Comparison of ENCODE assay signal across 27 mouse cellular contexts in the genomic region with DNA sequence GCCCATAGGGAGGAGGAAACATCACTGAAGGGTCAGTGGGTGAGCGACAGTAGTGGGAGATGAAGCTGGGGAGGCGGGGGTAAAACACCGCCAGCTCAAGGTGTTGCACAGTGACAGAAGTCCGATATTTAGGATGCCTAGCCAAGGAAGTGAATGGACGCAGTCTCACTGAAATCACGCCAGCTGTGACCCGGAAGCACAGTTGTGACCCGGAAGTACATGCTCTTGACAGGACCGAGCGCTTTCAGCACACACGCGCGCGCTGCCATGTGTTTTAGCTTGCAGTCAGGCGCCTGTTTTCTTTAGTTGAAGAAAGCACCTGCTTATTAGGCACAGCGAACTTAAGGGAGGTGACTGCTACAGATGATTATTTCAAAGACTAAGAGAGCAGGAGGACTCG.
DNase-seq lines count a peak whose midpoint lies in the region; ATAC-seq and TF ChIP-seq lines count a peak whose summit lies in the region.
"Had no signal": no experiment of that assay in that cellular context is flagged by ENCODE, and none has a peak within 500 bp of the region (broad histone marks: within the 10 kb centered on the region; RNA-seq: fewer than 3 reads in every experiment).

No protein-coding gene starts in this region.

- peak overlapping the region; percentile 39; the same call in 1 of the 2 replicates for H3K27ac ChIP-seq in testis, adult 2 months (ENCODE audit: control insufficient read depth, insufficient read depth, low read depth, low read length)
- no peak overlapping the region for H3K27ac ChIP-seq in embryonic facial prominence, embryonic 10.5 days (replicated peaks)
- no peak overlapping the region for H3K27ac ChIP-seq in kidney, embryonic 15.5 days
- H3K27ac ChIP-seq: forebrain, embryonic 10.5 days; forebrain, embryonic 13.5 days; heart, embryonic 15.5 days; hindbrain, embryonic 10.5 days; hindbrain, embryonic 13.5 days; intestine, embryonic 15.5 days had no signal

- no peaks in the 10 kb centered on the region for H3K27me3 ChIP-seq in testis, adult 2 months (ENCODE audit: control insufficient read depth, insufficient read depth, low read length)
- H3K27me3 ChIP-seq in embryonic facial prominence, embryonic 10.5 days (replicated peaks; ENCODE audit: low read depth, poor library complexity, severe bottlenecking), result no peaks in the 10 kb centered on the region; the same call in 1 of the 2 replicates
- no peaks in the 10 kb centered on the region for H3K27me3 ChIP-seq in kidney, embryonic 15.5 days
- H3K27me3 ChIP-seq: CH12.LX; heart, embryonic 12.5 days; heart, embryonic 15.5 days; hindbrain, embryonic 13.5 days; intestine, embryonic 15.5 days had no signal

- ATAC-seq in kidney, embryonic 15.5 days (replicated peaks; ENCODE audit: low FRiP score), result no peak
- ATAC-seq: forebrain, embryonic 13.5 days; forebrain, postnatal 0 days; hindbrain, embryonic 16.5 days; intestine, embryonic 15.5 days had no signal

- no peaks in the 10 kb centered on the region for H3K9me3 ChIP-seq in embryonic facial prominence, embryonic 10.5 days
- no peaks in the 10 kb centered on the region for H3K9me3 ChIP-seq in kidney, embryonic 15.5 days (replicated peaks)
- H3K9me3 ChIP-seq: forebrain, embryonic 10.5 days; forebrain, embryonic 13.5 days; heart, embryonic 12.5 days; heart, embryonic 15.5 days; hindbrain, embryonic 10.5 days; hindbrain, embryonic 13.5 days; intestine, embryonic 15.5 days had no signal

- H3K4me2 ChIP-seq in kidney, embryonic 15.5 days, result no peak overlapping the region
- H3K4me2 ChIP-seq: forebrain, embryonic 13.5 days; heart, embryonic 12.5 days; heart, embryonic 15.5 days; hindbrain, embryonic 13.5 days; intestine, embryonic 15.5 days had no signal

- no peaks in the 10 kb centered on the region for H3K36me3 ChIP-seq in testis, adult 2 months (ENCODE audit: control insufficient read depth, insufficient read depth, low read length)
- H3K36me3 ChIP-seq in embryonic facial prominence, embryonic 10.5 days (replicated peaks), result no peaks in the 10 kb centered on the region
- no peaks in the 10 kb centered on the region for H3K36me3 ChIP-seq in kidney, embryonic 15.5 days
- H3K36me3 ChIP-seq: forebrain, embryonic 10.5 days; heart, embryonic 15.5 days; hindbrain, embryonic 10.5 days; hindbrain, embryonic 13.5 days had no signal

- TF ChIP-seq POLR2A in testis, adult 2 months (IDR thresholded peaks at IDR 0.05; ENCODE audit: control insufficient read depth, low read depth, low read length), result peak; percentile 78; the same call in 1 of the 2 replicates

- no peak overlapping the region for H3K9ac ChIP-seq in kidney, embryonic 15.5 days
- H3K9ac ChIP-seq: forebrain, embryonic 13.5 days; forebrain, postnatal 0 days; heart, embryonic 12.5 days; heart, embryonic 15.5 days; hindbrain, embryonic 13.5 days; intestine, embryonic 15.5 days had no signal

- DNase-seq in heart, adult 11 months, result peak; percentile 72
- DNase-seq in heart, adult 9 months (ENCODE audit: low spot score in 2 of 2), result no peak
- DNase-seq in ZHBTc4 (ENCODE audit: low read depth, low spot score) (peak; percentile 67), liver (no peak)
- DNase-seq in frontal cortex, postnatal 10 days (ENCODE audit: low spot score in 2 of 2), result no peak
- no peak for DNase-seq in embryonic facial prominence, embryonic 10.5 days (ENCODE audit: low spot score)
- DNase-seq: B cell, adult 2 months; cerebellum, adult 11-12 months; cerebellum, adult 8-10 months; cerebellum, postnatal 36 days; embryo, embryonic 11 days; forebrain, postnatal 0 days; gastrocnemius, postnatal 10 days; gastrocnemius, postnatal 36 days; heart, postnatal 10 days; heart, postnatal 36 days had no signal

- TF ChIP-seq CTCF in testis, adult 2 months (IDR thresholded peaks at IDR 0.05; ENCODE audit: control insufficient read depth, insufficient read depth, insufficient replicate concordance, low read depth, low read length), result no peak

- peaks cover 6% of the 10 kb centered on the region for H3K4me1 ChIP-seq in testis, adult 2 months (ENCODE audit: control insufficient read depth, insufficient read depth, low read length)
- H3K4me1 ChIP-seq in embryonic facial prominence, embryonic 10.5 days, result peaks cover 27% of the 10 kb centered on the region
- peaks cover 19% of the 10 kb centered on the region for H3K4me1 ChIP-seq in kidney, embryonic 15.5 days

- 89% methylated on average over 17 of the region's 17 CpGs for WGBS in embryonic facial prominence, embryonic 10.5 days
- WGBS in kidney, embryonic 15.5 days, result 84% methylated on average over 17 of the region's 17 CpGs

- peak overlapping the region; percentile 96 for H3K4me3 ChIP-seq in testis, adult 2 months (ENCODE audit: control insufficient read depth, low read depth, low read length)
- no peak overlapping the region for H3K4me3 ChIP-seq in embryonic facial prominence, embryonic 10.5 days
- no peak overlapping the region for H3K4me3 ChIP-seq in kidney, embryonic 15.5 days (replicated peaks)
- H3K4me3 ChIP-seq: forebrain, embryonic 10.5 days; forebrain, embryonic 13.5 days; heart, embryonic 12.5 days; heart, embryonic 15.5 days; hindbrain, embryonic 10.5 days; hindbrain, embryonic 13.5 days; intestine, embryonic 15.5 days had no signal

Comparison
In these comparisons a context has a peak if more than half of its experiments do, and no peak if none do; other contexts are left out.
1. DNase-seq: peak in heart, adult 11 months (single experiment) and ZHBTc4 (single experiment); none in heart, adult 9 months (0 of 2), frontal cortex, postnatal 10 days (0 of 2), embryonic facial prominence, embryonic 10.5 days (single experiment) and liver (single experiment).